In genomic region chr9:112070961-112071360, GRCm38 (mm10) we compare ENCODE assay signal across 13 mouse cellular contexts.
A peak's percentile ranks its signal among the peaks of the same experiment; 100 is the strongest.
DNase-seq lines count a peak whose midpoint lies in the region; ATAC-seq lines count a peak whose summit lies in the region.
"Had no signal": no experiment of that assay in that cellular context is flagged by ENCODE, and none has a peak within 500 bp of the region (broad histone marks: within the 10 kb centered on the region; RNA-seq: fewer than 3 reads in every experiment).

No protein-coding gene starts in this region.

- H3K4me3 ChIP-seq in forebrain, embryonic 16.5 days (replicated peaks; ENCODE audit: low read length) = no peak overlapping the region
- no peak overlapping the region for H3K4me3 ChIP-seq in forebrain, embryonic 14.5 days (ENCODE audit: low read depth, low read length)
- H3K4me3 ChIP-seq in midbrain, embryonic 13.5 days (replicated peaks) = no peak overlapping the region
- H3K4me3 ChIP-seq in midbrain, embryonic 11.5 days (ENCODE audit: low read depth, low read length) = no peak overlapping the region
- H3K4me3 ChIP-seq in neural tube, embryonic 15.5 days (replicated peaks) = no peak overlapping the region
- H3K4me3 ChIP-seq: intestine, embryonic 15.5 days; stomach, embryonic 15.5 days had no signal

- WGBS in forebrain, embryonic 16.5 days = 45% methylated on average over 5 of the region's 5 CpGs
- WGBS in forebrain, embryonic 14.5 days = 57% methylated on average over 5 of the region's 5 CpGs
- WGBS in midbrain, embryonic 13.5 days = 36% methylated on average over 5 of the region's 5 CpGs
- 54% methylated on average over 5 of the region's 5 CpGs for WGBS in midbrain, embryonic 11.5 days
- 28% methylated on average over 5 of the region's 5 CpGs for WGBS in neural tube, embryonic 15.5 days

- no peak overlapping the region for H3K9ac ChIP-seq in forebrain, embryonic 16.5 days (replicated peaks; ENCODE audit: low read depth, low read length)
- H3K9ac ChIP-seq in forebrain, embryonic 14.5 days (ENCODE audit: low read length) = no peak overlapping the region
- H3K9ac ChIP-seq in midbrain, embryonic 13.5 days (replicated peaks) = no peak overlapping the region
- H3K9ac ChIP-seq in midbrain, embryonic 11.5 days (ENCODE audit: low read length) = no peak overlapping the region
- H3K9ac ChIP-seq in neural tube, embryonic 15.5 days (replicated peaks) = no peak overlapping the region
- H3K9ac ChIP-seq: intestine, embryonic 15.5 days; stomach, embryonic 15.5 days had no signal

- H3K27ac ChIP-seq in forebrain, embryonic 16.5 days (ENCODE audit: low read length) = peak overlapping the region; percentile 63
- H3K27ac ChIP-seq in forebrain, embryonic 14.5 days (ENCODE audit: low read depth, low read length) = no peak overlapping the region; the same call in 1 of the 2 replicates
- peak overlapping the region; percentile 69 for H3K27ac ChIP-seq in midbrain, embryonic 13.5 days
- no peak overlapping the region for H3K27ac ChIP-seq in midbrain, embryonic 11.5 days (ENCODE audit: low read depth, low read length)
- peak overlapping the region; percentile 20; the same call in 1 of the 2 replicates for H3K27ac ChIP-seq in neural tube, embryonic 15.5 days (replicated peaks)
- H3K27ac ChIP-seq: intestine, embryonic 15.5 days; stomach, embryonic 15.5 days had no signal

- DNase-seq in forebrain, embryonic 14.5 days (ENCODE audit: low spot score) = no peak
- no peak for DNase-seq in midbrain, embryonic 11.5 days (ENCODE audit: low spot score, missing footprints)
- DNase-seq in heart, postnatal 10 days = peak; percentile 27 to 28
- no peak for DNase-seq in gastrocnemius, postnatal 14 days
- DNase-seq: layer of hippocampus, postnatal 36 days; lung, postnatal 4 days; retina, postnatal 1 day had no signal

- peaks cover 11% of the 10 kb centered on the region for H3K4me1 ChIP-seq in forebrain, embryonic 16.5 days (replicated peaks; ENCODE audit: control insufficient read depth, insufficient read depth, low read length)
- H3K4me1 ChIP-seq in forebrain, embryonic 14.5 days (ENCODE audit: control insufficient read depth, insufficient read depth, low read length) = peaks cover 15% of the 10 kb centered on the region; the same call in 1 of the 2 replicates
- peaks cover 46% of the 10 kb centered on the region for H3K4me1 ChIP-seq in midbrain, embryonic 13.5 days (replicated peaks)
- H3K4me1 ChIP-seq in midbrain, embryonic 11.5 days (ENCODE audit: control insufficient read depth, insufficient read depth, low read length) = peaks cover 7% of the 10 kb centered on the region; the same call in 1 of the 2 replicates
- peaks cover 35% of the 10 kb centered on the region for H3K4me1 ChIP-seq in neural tube, embryonic 15.5 days
- H3K4me1 ChIP-seq: intestine, embryonic 15.5 days; stomach, embryonic 15.5 days had no signal

- H3K36me3 ChIP-seq in forebrain, embryonic 16.5 days (ENCODE audit: control insufficient read depth, insufficient read depth) = 0 out of 2 replicates have a peak, but pooled peaks cover 3% of the 10 kb centered on the region
- H3K36me3 ChIP-seq in forebrain, embryonic 14.5 days (ENCODE audit: control insufficient read depth, insufficient read depth, low read length) = no peaks in the 10 kb centered on the region
- no peaks in the 10 kb centered on the region for H3K36me3 ChIP-seq in midbrain, embryonic 13.5 days
- no peaks in the 10 kb centered on the region for H3K36me3 ChIP-seq in midbrain, embryonic 11.5 days (ENCODE audit: control insufficient read depth, insufficient read depth, low read length)
- 0 out of 2 replicates have a peak, but pooled peaks cover 6% of the 10 kb centered on the region for H3K36me3 ChIP-seq in neural tube, embryonic 15.5 days
- H3K36me3 ChIP-seq: intestine, embryonic 15.5 days; stomach, embryonic 15.5 days had no signal

- no peaks in the 10 kb centered on the region for H3K9me3 ChIP-seq in forebrain, embryonic 16.5 days (ENCODE audit: control insufficient read depth, low read length)
- H3K9me3 ChIP-seq in forebrain, embryonic 14.5 days (replicated peaks; ENCODE audit: control insufficient read depth, low read length) = no peaks in the 10 kb centered on the region
- no peaks in the 10 kb centered on the region for H3K9me3 ChIP-seq in midbrain, embryonic 13.5 days
- H3K9me3 ChIP-seq in midbrain, embryonic 11.5 days (ENCODE audit: control insufficient read depth, low read length) = no peaks in the 10 kb centered on the region
- H3K9me3 ChIP-seq in neural tube, embryonic 15.5 days (replicated peaks) = no peaks in the 10 kb centered on the region
- H3K9me3 ChIP-seq: intestine, embryonic 15.5 days; stomach, embryonic 15.5 days had no signal

- no peak for ATAC-seq in forebrain, embryonic 16.5 days
- no peak for ATAC-seq in forebrain, embryonic 14.5 days
- 0 out of 2 replicates have a peak, but pooled peaks have one; percentile 50 for ATAC-seq in midbrain, embryonic 13.5 days
- no peak for ATAC-seq in midbrain, embryonic 11.5 days (ENCODE audit: low FRiP score)
- ATAC-seq in neural tube, embryonic 15.5 days (ENCODE audit: low FRiP score) = peak; percentile 35; the same call in 1 of the 2 replicates
- no peak for ATAC-seq in granulocyte monocyte progenitor cell, adult 5-6 weeks (replicated peaks; ENCODE audit: poor library complexity, severe bottlenecking)
- ATAC-seq: intestine, embryonic 15.5 days had no signal

- H3K27me3 ChIP-seq in forebrain, embryonic 16.5 days (replicated peaks; ENCODE audit: control insufficient read depth, insufficient read depth, low read length) = no peaks in the 10 kb centered on the region
- no peaks in the 10 kb centered on the region for H3K27me3 ChIP-seq in forebrain, embryonic 14.5 days (replicated peaks; ENCODE audit: control insufficient read depth, insufficient read depth, low read length)
- no peaks in the 10 kb centered on the region for H3K27me3 ChIP-seq in midbrain, embryonic 13.5 days
- no peaks in the 10 kb centered on the region for H3K27me3 ChIP-seq in midbrain, embryonic 11.5 days (ENCODE audit: control insufficient read depth, insufficient read depth, low read length)
- no peaks in the 10 kb centered on the region for H3K27me3 ChIP-seq in neural tube, embryonic 15.5 days (replicated peaks)
- H3K27me3 ChIP-seq: intestine, embryonic 15.5 days; stomach, embryonic 15.5 days had no signal

- H3K4me2 ChIP-seq in forebrain, embryonic 16.5 days (ENCODE audit: low read length) = no peak overlapping the region
- no peak overlapping the region for H3K4me2 ChIP-seq in forebrain, embryonic 14.5 days (ENCODE audit: low read length)
- no peak overlapping the region for H3K4me2 ChIP-seq in midbrain, embryonic 13.5 days (replicated peaks)
- H3K4me2 ChIP-seq in midbrain, embryonic 11.5 days = no peak overlapping the region
- no peak overlapping the region for H3K4me2 ChIP-seq in neural tube, embryonic 15.5 days
- H3K4me2 ChIP-seq: intestine, embryonic 15.5 days; stomach, embryonic 15.5 days had no signal

- intact Hi-C loops in heart, postnatal 10 days (cut with DNase I) = no loop called here
- intact Hi-C loops in gastrocnemius, postnatal 14 days (cut with DNase I; ENCODE audit: low total_unique reads) = no loop called here

Comparison
In these comparisons a context has a peak if more than half of its experiments do, and no peak if none do; other contexts are left out.
1. ATAC-seq: peak in midbrain, embryonic 13.5 days (single experiment) and neural tube, embryonic 15.5 days (single experiment); none in forebrain, embryonic 16.5 days (single experiment), forebrain, embryonic 14.5 days (single experiment), midbrain, embryonic 11.5 days (single experiment) and granulocyte monocyte progenitor cell, adult 5-6 weeks (single experiment).
2. H3K27ac ChIP-seq: peak in forebrain, embryonic 16.5 days (single experiment), midbrain, embryonic 13.5 days (single experiment) and neural tube, embryonic 15.5 days (single experiment); none in forebrain, embryonic 14.5 days (single experiment) and midbrain, embryonic 11.5 days (single experiment).
3. DNase-seq: peak in heart, postnatal 10 days (2 of 2); none in forebrain, embryonic 14.5 days (single experiment), midbrain, embryonic 11.5 days (single experiment) and gastrocnemius, postnatal 14 days (single experiment).